Mouse (Mus musculus) thymus, adult 2 months (tissue): ENCODE measurements at regions not wholly inside any gene's neighbourhood (a gene's known extent, or its start where the extent isn't known, plus 50 kb on each side); places are given as distances from the start of the nearest gene placed in this dataset.

Source experiments
- DNase-seq: peaks from one replicate; pipeline ENCODE4 v3.0.0; 2021
- H3K27ac ChIP-seq: fragments of 200-500 bp; 2 replicates; pipeline ENCODE4 v1.5.1; 2012; ENCODE audit warnings: low read length, control low read depth; ENCODE audit not compliant: control insufficient read depth, insufficient read depth
- H3K27me3 ChIP-seq: fragments of 200-500 bp; 2 replicates; pipeline ENCODE4 v1.6.1; 2012; ENCODE audit warnings: mild to moderate bottlenecking, low read length, moderate library complexity, mixed read lengths; ENCODE audit not compliant: control insufficient read depth, insufficient read depth
- H3K36me3 ChIP-seq: fragments of 200-500 bp; 2 replicates; pipeline ENCODE4 v1.6.1; 2012; ENCODE audit warnings: mild to moderate bottlenecking, low read length, moderate library complexity; ENCODE audit not compliant: control insufficient read depth, insufficient read depth
- H3K4me1 ChIP-seq: fragments of 200-500 bp; replicated peaks from 2 replicates; pipeline ENCODE4 v1.6.1; 2012; ENCODE audit warnings: low read length; ENCODE audit not compliant: control insufficient read depth, insufficient read depth
- H3K4me3 ChIP-seq: fragments of 200-500 bp; 2 replicates; pipeline ENCODE4 v1.5.1; 2012; ENCODE audit warnings: mild to moderate bottlenecking, low read length, control low read depth, moderate library complexity; ENCODE audit not compliant: control insufficient read depth, insufficient read depth
- CTCF ChIP-seq: fragments of 200-500 bp; IDR thresholded peaks from 2 replicates; pipeline ENCODE4 v1.5.1; 2012; ENCODE audit warnings: mild to moderate bottlenecking, control low read depth, low read length, moderate library complexity, borderline replicate concordance; ENCODE audit not compliant: control insufficient read depth, poor library complexity, insufficient read depth; ENCODE audit errors: extremely low read depth
- POLR2A ChIP-seq: fragments of 200-500 bp; IDR thresholded peaks from 2 replicates; pipeline ENCODE4 v1.6.1; 2012; ENCODE audit warnings: mild to moderate bottlenecking, low read length, control low read depth, moderate library complexity; ENCODE audit not compliant: control insufficient read depth, poor library complexity, insufficient read depth; ENCODE audit errors: extremely low read depth
- WGBS: fragments of 180-500 bp; shearing (Covaris S2); methylation state at CpG from one replicate; pipeline ENCODE4 v1.1.7; 2018; 5-methylcytosine and 5-hydroxymethylcytosine counted together

DNA sequence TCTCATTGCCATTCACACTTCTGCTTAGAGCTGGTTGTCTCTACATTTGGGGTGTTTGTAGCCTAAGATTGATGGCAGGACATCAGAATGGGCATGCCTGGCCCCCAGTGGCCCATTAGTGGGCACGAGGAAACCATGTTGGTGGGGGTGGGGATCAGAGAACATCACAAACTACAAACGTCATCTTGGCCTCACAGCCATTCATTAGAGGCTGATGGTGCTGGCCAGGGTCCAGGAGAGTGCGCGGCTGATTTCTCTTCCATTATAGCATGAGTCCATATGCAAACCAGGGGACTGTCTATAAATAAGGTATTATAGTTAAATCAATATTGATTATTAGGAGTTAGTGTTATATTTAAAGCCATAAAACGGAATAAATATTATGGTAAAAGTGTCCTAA is 67.9 kb downstream of the 3100002H09Rik start:
- no peak overlapping the region for H3K4me3 ChIP-seq
- no peaks in the 10 kb centered on the region for H3K27me3 ChIP-seq
- H3K4me1 ChIP-seq = no peaks in the 10 kb centered on the region
- TF ChIP-seq POLR2A (no peak), CTCF (no peak)
- WGBS = 83% methylated on average over 5 of the region's 5 CpGs
- DNase-seq = no peak
- H3K36me3 ChIP-seq = no peaks in the 10 kb centered on the region
- no peak overlapping the region for H3K27ac ChIP-seq

DNA sequence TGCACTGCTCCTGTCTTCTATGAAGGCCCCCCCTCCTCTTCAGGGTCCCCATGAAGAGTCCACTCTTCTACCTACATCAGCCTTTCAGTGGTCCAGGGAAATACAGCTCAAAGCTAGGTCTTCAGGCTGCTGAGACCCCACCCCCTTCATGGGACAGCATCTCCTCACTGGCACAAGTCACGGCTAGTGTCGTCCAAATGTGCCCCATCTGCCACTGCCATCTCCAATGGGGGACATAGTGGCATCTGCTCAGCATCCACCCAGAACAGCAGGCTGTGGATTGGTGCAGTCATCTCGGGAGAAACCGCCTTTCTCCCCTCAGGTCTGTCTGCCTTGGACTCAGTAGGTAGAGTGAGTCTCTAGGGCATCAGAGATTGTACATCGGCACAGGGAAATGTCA is 72.1 kb downstream of the 3100002H09Rik start:
- TF ChIP-seq CTCF = no peak
- no peak for TF ChIP-seq POLR2A

DNA sequence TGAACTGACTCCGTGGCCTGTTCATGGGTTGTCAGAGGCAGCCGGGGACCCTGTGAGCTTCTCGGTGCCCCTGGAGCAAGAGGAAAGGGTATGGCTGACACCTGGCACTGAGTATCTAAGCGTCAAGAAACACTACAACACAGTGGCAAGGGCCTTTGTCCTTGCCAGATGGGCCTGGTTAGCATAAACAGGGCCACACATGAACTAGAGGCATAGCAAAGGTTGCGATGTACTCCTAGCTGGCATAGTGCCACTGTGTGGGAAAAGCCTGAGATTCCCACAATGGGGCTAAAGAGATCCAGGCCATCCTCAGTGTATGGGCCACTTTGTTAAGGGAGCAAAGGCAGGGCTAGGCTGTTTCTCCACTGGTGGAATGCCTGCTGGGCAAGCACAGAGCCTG is 72.9 kb downstream of the 3100002H09Rik start:
- TF ChIP-seq CTCF = no peak
- no peak for TF ChIP-seq POLR2A
- 92% methylated on average over 5 of the region's 5 CpGs for WGBS
- Histone ChIP-seq H3K4me3 (no peak overlapping the region), H3K27me3 (no peaks in the 10 kb centered on the region), H3K27ac (no peak overlapping the region), H3K4me1 (no peaks in the 10 kb centered on the region), H3K36me3 (no peaks in the 10 kb centered on the region)
- no peak for DNase-seq

More for the DNA sequence above, 72.1 kb downstream of the 3100002H09Rik start:
- Histone ChIP-seq H3K27me3 (no peaks in the 10 kb centered on the region), H3K36me3 (no peaks in the 10 kb centered on the region), H3K4me3 (no peak overlapping the region), H3K27ac (no peak overlapping the region), H3K4me1 (no peaks in the 10 kb centered on the region)
- 91% methylated on average over 5 of the region's 5 CpGs for WGBS
- no peak for DNase-seq

DNA sequence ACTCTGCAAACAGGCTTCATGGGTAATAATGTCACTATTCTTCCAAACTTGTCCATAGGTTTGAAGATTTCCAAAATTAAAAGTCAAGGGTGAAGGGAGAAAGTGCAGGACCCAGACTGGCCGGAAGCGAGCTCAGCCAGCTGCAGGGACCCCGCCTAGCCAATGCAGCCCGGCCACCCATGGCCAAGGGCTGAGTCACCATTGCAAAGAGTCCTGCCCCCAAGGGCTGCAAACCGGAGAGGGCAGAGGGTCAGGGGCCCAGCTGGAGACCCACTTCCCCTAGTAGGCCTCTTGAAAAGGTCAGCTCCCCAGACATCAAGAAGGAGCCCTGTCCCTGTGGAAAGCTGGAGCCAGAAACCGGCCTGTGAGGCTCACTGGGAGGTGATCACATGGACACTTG is 77.0 kb downstream of the 3100002H09Rik start:
- H3K27me3 ChIP-seq = no peaks in the 10 kb centered on the region
- no peaks in the 10 kb centered on the region for H3K36me3 ChIP-seq
- no peak overlapping the region for H3K27ac ChIP-seq
- no peak overlapping the region for H3K4me3 ChIP-seq
- no peaks in the 10 kb centered on the region for H3K4me1 ChIP-seq
- no peak for DNase-seq
- TF ChIP-seq POLR2A = no peak
- TF ChIP-seq CTCF = no peak
- 83% methylated on average over 6 of the region's 6 CpGs for WGBS

DNA sequence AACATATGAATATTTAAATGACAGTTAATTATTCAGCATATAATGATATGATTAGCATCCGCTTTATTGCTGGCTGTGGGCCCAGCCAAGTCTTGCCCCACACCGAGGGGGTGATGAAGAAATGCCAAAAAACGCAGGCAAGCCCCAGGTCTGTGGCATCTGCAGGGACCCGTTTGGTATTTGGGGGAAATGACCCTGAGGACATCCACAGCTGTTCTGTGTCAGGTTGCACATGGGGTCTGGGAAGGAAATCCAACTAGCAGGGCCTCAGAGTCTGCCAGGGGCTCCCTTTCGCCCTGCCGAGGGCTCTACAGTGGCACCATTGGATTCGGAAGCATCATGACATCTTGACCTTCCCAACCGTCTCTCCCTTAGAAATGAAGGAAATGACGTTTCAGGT is 80.0 kb downstream of the 3100002H09Rik start:
- DNase-seq = no peak
- TF ChIP-seq CTCF (no peak), POLR2A (no peak)
- no peak overlapping the region for H3K4me3 ChIP-seq
- H3K27ac ChIP-seq = no peak overlapping the region
- WGBS = 91% methylated on average over 9 of the region's 9 CpGs
- no peaks in the 10 kb centered on the region for H3K27me3 ChIP-seq
- no peaks in the 10 kb centered on the region for H3K4me1 ChIP-seq
- no peaks in the 10 kb centered on the region for H3K36me3 ChIP-seq

DNA sequence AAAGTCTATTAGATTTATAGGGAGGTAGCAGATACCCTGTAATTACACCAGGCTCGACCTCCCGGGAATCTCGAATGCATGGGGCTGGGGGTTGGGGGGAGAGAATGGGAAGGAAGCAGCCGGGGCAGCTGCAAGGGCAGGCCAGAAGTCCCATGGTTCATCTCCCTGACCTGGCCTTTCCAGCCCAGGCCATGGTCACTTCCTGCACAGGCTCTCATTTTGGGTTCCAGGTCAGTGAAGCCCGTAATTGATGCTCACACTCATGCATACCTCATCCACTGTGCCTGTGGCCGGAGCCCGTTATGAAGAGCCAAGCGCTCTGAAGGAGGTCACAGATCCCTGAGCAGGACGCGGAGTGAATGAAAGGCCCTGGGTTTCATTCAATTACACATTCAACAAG is 83.8 kb downstream of the 3100002H09Rik start:
- 70% methylated on average over 10 of the region's 10 CpGs for WGBS
- H3K27me3 ChIP-seq = no peaks in the 10 kb centered on the region
- TF ChIP-seq CTCF = no peak
- no peak for TF ChIP-seq POLR2A
- H3K27ac ChIP-seq = no peak overlapping the region
- no peak overlapping the region for H3K4me3 ChIP-seq
- no peaks in the 10 kb centered on the region for H3K4me1 ChIP-seq
- H3K36me3 ChIP-seq = no peaks in the 10 kb centered on the region
- DNase-seq = no peak

DNA sequence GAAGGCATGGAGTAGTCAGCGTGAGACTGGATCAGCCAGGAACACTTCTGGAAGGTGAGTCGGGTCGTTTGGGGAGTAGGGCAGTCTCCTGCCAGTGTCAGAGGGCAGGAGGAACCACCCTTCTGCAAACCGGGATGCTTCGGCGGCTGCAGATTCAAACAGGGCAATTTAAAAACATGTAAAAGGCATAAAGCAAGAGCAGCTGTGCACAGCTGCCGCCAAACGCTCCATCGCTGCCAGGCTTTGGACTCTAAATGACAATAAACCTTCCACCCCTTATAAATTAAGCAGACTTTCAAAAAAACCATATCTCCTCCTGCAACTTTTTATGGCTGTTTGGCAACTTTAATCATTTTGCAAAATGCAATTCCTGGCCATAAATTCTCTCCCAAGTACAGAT is 84.2 kb downstream of the 3100002H09Rik start:
- 80% methylated on average over 9 of the region's 9 CpGs for WGBS
- H3K36me3 ChIP-seq = no peaks in the 10 kb centered on the region
- TF ChIP-seq CTCF = no peak
- TF ChIP-seq POLR2A = no peak
- H3K4me3 ChIP-seq = no peak overlapping the region
- no peaks in the 10 kb centered on the region for H3K4me1 ChIP-seq
- DNase-seq = no peak
- H3K27me3 ChIP-seq = no peaks in the 10 kb centered on the region
- no peak overlapping the region for H3K27ac ChIP-seq
